Mouse (Mus musculus) liver, embryonic 11.5 days (tissue): ENCODE measurements at regions not wholly inside any gene's neighbourhood (a gene's known extent, or its start where the extent isn't known, plus 50 kb on each side); places are given as distances from the start of the nearest gene placed in this dataset.
A peak's percentile ranks its signal among the peaks of the same experiment; 100 is the strongest.

Experiments
- ATAC-seq: fragments of 200-750 bp; cut with Nextera tagmentation; replicated peaks from 2 replicates; pipeline ENCODE4 v1.8.0; 2017; ENCODE audit warnings: moderate number of reproducible peaks, mild to moderate bottlenecking, moderate TSS enrichment, moderate library complexity; ENCODE audit not compliant: low FRiP score
- DNase-seq: peaks from one replicate; pipeline ENCODE4 v3.0.0-alpha.2; 2017; ENCODE audit warnings: low spot score
- H3K27ac ChIP-seq: fragments of 300-500 bp; sonication (generic); 2 replicates; pipeline ENCODE4 v1.5.1; 2014; ENCODE audit warnings: mild to moderate bottlenecking, low read depth, low read length, control low read depth
- H3K27me3 ChIP-seq: fragments of 300-500 bp; sonication (generic); replicated peaks from 2 replicates; pipeline ENCODE4 v1.6.1; 2014; ENCODE audit warnings: low read length, mixed read lengths; ENCODE audit not compliant: control insufficient read depth, insufficient read depth
- H3K36me3 ChIP-seq: fragments of 300-500 bp; sonication (generic); 2 replicates; pipeline ENCODE4 v1.6.1; 2014; ENCODE audit warnings: mild to moderate bottlenecking, low read length, moderate library complexity, mixed read lengths; ENCODE audit not compliant: control insufficient read depth, insufficient read depth
- H3K4me1 ChIP-seq: fragments of 300-500 bp; sonication (generic); replicated peaks from 2 replicates; pipeline ENCODE4 v1.6.1; 2014; ENCODE audit warnings: low read length, mixed read lengths; ENCODE audit not compliant: control insufficient read depth, insufficient read depth
- H3K4me2 ChIP-seq: fragments of 300-500 bp; sonication (generic); 2 replicates; pipeline ENCODE4 v1.6.1; 2014; ENCODE audit warnings: mild to moderate bottlenecking, control low read depth, moderate library complexity
- H3K4me3 ChIP-seq: fragments of 300-500 bp; sonication (generic); 2 replicates; pipeline ENCODE4 v1.5.1; 2014; ENCODE audit warnings: low read depth, low read length, control low read depth
- H3K9ac ChIP-seq: fragments of 300-500 bp; sonication (generic); 2 replicates; pipeline ENCODE4 v1.6.1; 2014; ENCODE audit warnings: low read depth, low read length, control low read depth
- H3K9me3 ChIP-seq: fragments of 300-500 bp; sonication (generic); 2 replicates; pipeline ENCODE4 v1.6.1; 2016; ENCODE audit warnings: low read length, inconsistent platforms, mixed read lengths; ENCODE audit not compliant: control insufficient read depth
- WGBS: fragments of 180-500 bp; shearing (Covaris S2); extraction: QIAGEN DNeasy Blood & Tissue Kit; methylation state at CpG from one replicate; pipeline ENCODE4 v1.1.7; 2014; 5-methylcytosine and 5-hydroxymethylcytosine counted together

DNA sequence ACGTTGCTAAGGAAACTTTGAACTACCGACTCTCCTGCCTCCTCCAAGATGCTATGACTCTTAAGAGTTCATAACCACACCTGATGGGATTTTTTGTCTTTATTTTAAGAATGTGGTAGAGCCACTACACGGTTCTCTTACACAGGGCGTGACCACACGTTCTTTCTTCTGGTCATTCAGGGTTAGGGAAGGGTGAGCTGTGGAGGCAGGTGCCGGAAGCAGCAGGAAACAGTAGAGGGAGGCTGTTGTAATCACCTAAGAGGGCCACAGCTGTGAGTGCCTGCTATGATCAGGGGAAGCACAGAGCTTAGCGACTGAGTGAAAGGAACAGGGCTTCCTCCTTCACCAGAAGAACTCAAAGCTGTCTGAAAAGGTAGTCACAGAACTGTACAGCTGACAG, 50.6 kb upstream of the Larp1 start:
- H3K4me2 ChIP-seq, result no peak overlapping the region
- ATAC-seq (no peak), DNase-seq (no peak)
- H3K36me3 ChIP-seq, result no peaks in the 10 kb centered on the region
- 66% methylated on average over 7 of the region's 7 CpGs for WGBS
- H3K27me3 ChIP-seq, result no peaks in the 10 kb centered on the region
- H3K9ac ChIP-seq, result peak overlapping the region; percentile 39; the same call in 1 of the 2 replicates
- H3K4me1 ChIP-seq, result peaks cover 45% of the 10 kb centered on the region
- H3K27ac ChIP-seq, result peak overlapping the region; percentile 53
- H3K9me3 ChIP-seq, result no peaks in the 10 kb centered on the region
- no peak overlapping the region for H3K4me3 ChIP-seq

DNA sequence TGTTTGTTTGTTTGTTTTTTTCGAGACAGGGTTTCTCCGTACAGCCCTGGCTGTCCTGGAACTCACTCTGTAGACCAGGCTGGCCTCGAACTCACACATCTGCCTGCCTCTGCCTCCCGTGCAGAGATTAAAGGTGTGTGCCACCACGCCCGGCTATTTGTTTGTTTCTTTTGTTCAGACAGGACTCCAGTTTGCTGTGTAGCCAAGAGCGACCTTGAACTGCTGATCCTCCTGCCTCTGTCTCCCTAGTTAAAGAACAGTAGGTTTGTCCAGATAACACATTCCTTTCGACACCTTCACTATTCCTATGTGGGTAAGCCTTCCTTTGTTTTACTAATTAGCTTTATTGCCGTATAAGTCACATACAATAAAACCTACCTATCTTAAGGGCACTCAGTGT, 52.0 kb upstream of the Larp1 start:
- Histone ChIP-seq H3K4me2 (no peak overlapping the region), H3K4me1 (peaks cover 53% of the 10 kb centered on the region), H3K9ac (no peak overlapping the region), H3K9me3 (no peaks in the 10 kb centered on the region), H3K4me3 (no peak overlapping the region), H3K27me3 (no peaks in the 10 kb centered on the region), H3K36me3 (no peaks in the 10 kb centered on the region), H3K27ac (no peak overlapping the region)
- ATAC-seq, result no peak
- no peak for DNase-seq
- 86% methylated on average over 9 of the region's 9 CpGs for WGBS

DNA sequence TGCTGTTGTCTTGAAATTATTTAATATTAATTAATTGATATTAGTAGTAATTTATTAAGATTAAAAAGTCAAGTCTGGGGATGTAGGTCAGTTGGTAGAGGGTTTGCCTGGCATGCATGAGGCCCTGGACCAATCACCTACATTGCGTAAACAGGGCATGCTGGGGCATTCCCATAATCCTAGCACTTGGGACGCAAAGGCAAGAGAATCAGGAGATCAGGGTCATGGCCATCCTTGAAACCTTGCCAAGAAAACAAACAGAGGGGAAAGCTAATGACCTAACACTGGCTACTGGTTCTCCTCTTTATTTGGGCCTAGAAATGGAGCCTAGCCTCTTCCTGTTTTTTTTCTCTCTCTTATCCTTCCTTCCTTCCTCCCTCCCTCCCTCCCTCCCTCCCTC, 52.8 kb upstream of the Larp1 start:
- 86% methylated on average over 2 of the region's 2 CpGs for WGBS
- no peak overlapping the region for H3K27ac ChIP-seq
- no peaks in the 10 kb centered on the region for H3K27me3 ChIP-seq
- H3K4me1 ChIP-seq, result peaks cover 56% of the 10 kb centered on the region
- H3K36me3 ChIP-seq, result no peaks in the 10 kb centered on the region
- no peak overlapping the region for H3K4me3 ChIP-seq
- H3K4me2 ChIP-seq, result no peak overlapping the region
- ATAC-seq, result no peak
- no peak overlapping the region for H3K9ac ChIP-seq
- no peaks in the 10 kb centered on the region for H3K9me3 ChIP-seq
- DNase-seq, result no peak

DNA sequence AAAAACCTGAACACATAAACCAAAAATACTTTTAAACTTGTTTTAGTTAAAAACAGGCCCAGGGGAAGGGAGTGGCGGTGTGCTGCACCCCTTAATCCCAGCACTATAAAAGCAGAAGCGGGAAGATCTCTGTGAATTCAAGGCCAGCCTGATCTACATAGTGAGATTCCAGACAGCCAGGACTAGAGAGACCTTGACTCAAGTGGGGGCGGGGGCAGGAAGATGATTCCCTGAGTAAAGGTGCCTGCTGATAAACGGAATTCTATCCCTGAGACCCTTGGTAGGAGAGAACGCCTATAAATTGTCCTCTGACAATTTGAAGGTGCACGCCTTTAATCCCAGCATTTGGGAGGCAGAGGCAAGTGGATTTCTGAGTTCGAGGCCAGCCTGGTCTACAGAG, 53.4 kb upstream of the Larp1 start:
- Histone ChIP-seq H3K9ac (peak overlapping the region; percentile 34; the same call in 1 of the 2 replicates), H3K4me3 (no peak overlapping the region), H3K27ac (peak overlapping the region; percentile 91), H3K9me3 (no peaks in the 10 kb centered on the region), H3K4me1 (peaks cover 53% of the 10 kb centered on the region), H3K27me3 (no peaks in the 10 kb centered on the region), H3K4me2 (peak overlapping the region; percentile 48), H3K36me3 (no peaks in the 10 kb centered on the region)
- no peak for ATAC-seq
- WGBS, result 84% methylated on average over 7 of the region's 7 CpGs
- no peak for DNase-seq

DNA sequence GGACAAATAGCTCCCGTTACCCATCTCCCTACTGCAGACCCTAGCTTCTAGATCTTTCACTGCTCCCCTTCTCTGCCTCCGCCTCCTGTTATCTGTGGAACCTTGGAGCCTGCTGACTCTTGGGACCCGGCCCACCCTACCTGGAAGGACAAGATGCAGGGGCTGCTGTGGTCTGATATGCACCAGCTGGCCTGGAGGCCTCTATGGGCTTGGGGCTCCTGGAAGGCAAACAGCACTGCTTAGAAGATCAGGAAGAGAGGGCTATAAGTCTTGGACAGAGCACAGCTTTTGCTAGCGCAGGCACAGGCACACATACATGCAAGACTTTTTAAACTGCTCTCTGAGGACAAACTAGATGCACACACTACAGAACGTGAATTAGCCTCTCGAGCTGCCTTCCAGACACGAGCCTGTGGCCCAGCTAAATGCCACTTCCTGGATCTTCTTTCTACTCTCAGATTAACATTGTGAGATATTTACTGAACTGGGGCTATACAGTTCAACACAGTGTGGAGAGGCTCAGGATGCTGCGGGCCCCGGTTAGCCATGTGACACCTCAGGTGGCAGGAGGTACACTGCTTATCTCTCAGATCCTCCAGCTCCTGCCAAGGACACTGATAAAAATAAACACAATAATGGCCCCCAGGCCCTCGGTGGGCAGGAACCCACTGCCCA, 54.2 kb upstream of the Larp1 start:
- WGBS, result 42% methylated on average over 10 of the region's 10 CpGs
- DNase-seq (peak; percentile 71), ATAC-seq (peak; percentile 94)
- Histone ChIP-seq H3K27me3 (no peaks in the 10 kb centered on the region), H3K4me2 (peak overlapping the region; percentile 48), H3K9me3 (no peaks in the 10 kb centered on the region), H3K9ac (peak overlapping the region; percentile 50), H3K36me3 (no peaks in the 10 kb centered on the region), H3K27ac (peak overlapping the region; percentile 91), H3K4me3 (0 out of 2 replicates have a peak overlapping the region, but pooled peaks have one; percentile 1), H3K4me1 (peaks cover 48% of the 10 kb centered on the region)

DNA sequence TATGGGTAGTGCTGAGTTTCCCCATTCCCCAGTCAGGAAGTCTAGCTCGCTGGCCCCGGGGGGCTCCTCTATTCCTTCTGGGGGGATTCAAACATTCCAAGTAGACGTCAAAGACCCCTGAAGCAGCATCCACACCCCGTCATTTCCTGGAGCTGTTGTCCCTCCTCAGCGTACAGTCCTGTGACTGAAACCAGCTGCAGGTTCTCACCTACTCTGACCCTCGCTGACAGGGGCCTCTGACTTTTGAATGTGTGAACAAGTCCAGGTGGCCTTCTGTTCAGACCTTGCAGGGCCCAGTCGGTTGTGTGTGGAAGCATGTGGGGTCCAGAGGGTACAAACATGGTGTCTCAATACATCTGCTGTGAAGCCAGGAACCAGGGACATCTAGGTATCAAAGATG, 55.2 kb upstream of the Larp1 start:
- Histone ChIP-seq H3K36me3 (no peaks in the 10 kb centered on the region), H3K4me3 (no peak overlapping the region), H3K4me1 (peaks cover 42% of the 10 kb centered on the region), H3K4me2 (peak overlapping the region; percentile 8; the same call in 1 of the 2 replicates), H3K27me3 (no peaks in the 10 kb centered on the region), H3K9ac (peak overlapping the region; percentile 32), H3K27ac (peak overlapping the region; percentile 91), H3K9me3 (no peaks in the 10 kb centered on the region)
- WGBS, result 76% methylated on average over 7 of the region's 7 CpGs
- ATAC-seq, result no peak
- DNase-seq, result no peak

DNA sequence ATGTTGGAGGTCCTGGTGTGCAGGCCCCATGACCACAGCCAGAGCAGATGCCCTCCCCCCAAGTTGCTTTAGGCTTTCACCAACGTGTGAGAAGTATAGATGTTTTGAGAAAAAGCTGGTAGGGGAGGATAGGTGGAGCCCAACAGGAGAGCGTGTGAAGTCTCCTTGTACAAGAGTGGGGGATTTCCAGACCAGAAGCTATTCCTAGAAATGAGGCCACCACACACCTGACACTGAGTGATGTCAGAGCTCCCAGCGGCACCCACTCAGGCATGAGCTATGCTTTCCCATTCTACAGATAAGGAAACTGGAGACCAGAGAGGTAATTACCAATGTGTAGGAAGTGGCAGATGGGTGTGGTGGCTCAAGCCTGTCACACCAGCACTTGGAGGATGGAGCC, 56.2 kb upstream of the Larp1 start:
- DNase-seq (no peak), ATAC-seq (peak; percentile 70)
- H3K4me1 ChIP-seq, result peaks cover 36% of the 10 kb centered on the region
- H3K9ac ChIP-seq, result 0 out of 2 replicates have a peak overlapping the region, but pooled peaks have one; percentile 31
- no peaks in the 10 kb centered on the region for H3K36me3 ChIP-seq
- H3K9me3 ChIP-seq, result no peaks in the 10 kb centered on the region
- WGBS, result 45% methylated on average over 3 of the region's 3 CpGs
- peak overlapping the region; percentile 91 for H3K27ac ChIP-seq
- 0 out of 2 replicates have a peak overlapping the region, but pooled peaks have one; percentile 3 for H3K4me2 ChIP-seq
- H3K4me3 ChIP-seq, result no peak overlapping the region
- H3K27me3 ChIP-seq, result no peaks in the 10 kb centered on the region

DNA sequence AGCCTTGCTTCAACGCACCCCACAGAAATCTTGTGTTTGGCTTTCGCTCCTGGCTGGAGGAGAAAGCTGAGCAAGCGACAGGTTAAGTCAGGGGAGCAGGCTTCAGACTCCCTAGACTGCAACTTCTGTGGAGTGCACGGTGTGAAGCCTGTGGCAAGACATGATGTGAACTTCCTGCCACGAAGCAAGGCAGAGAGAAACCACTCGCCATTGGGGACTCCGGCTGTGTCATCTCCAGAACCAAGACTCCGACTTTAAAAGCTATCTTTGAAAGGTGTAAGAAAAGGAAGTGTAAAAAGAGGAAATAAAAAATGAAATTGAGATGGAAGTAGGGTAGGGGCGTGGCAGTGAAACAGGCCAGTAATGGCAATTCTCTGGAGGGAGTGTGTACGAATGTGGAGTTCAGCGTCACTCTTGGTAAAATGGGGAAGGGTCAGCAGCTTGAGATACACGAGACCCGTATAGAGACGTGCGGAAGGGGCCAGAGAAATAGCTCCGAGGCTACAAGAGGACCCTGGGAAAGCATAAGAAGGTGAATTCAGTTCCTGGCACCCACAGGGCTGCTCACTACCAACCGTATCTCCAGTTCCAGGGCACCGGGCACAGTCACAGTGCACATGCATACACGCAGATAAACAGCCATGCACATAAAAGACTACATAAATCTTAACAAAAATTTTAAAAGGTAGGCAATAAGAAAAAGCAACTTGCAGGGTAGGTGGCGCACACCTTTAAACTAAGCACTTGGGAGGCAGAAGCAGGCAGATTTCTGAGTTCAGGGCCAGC, 57.1 kb upstream of the Larp1 start:
- DNase-seq, result no peak
- Histone ChIP-seq H3K36me3 (no peaks in the 10 kb centered on the region), H3K4me3 (no peak overlapping the region), H3K27me3 (no peaks in the 10 kb centered on the region), H3K27ac (peak overlapping the region; percentile 91; the same call in 1 of the 2 replicates), H3K9ac (no peak overlapping the region), H3K9me3 (no peaks in the 10 kb centered on the region), H3K4me2 (no peak overlapping the region), H3K4me1 (peaks cover 36% of the 10 kb centered on the region)
- 73% methylated on average over 20 of the region's 20 CpGs for WGBS
- no peak for ATAC-seq
